Mouse (Mus musculus) kidney, adult 2 months (tissue): ENCODE results near the gene Spns1. TPM values are rescaled to one million over a fixed set of nuclear protein-coding genes. Genes with fewer than 3 reads are reported as not detected.

Experiments
- DNase-seq: peaks from one replicate; pipeline ENCODE4 v3.0.0; 2021
- H3K27ac ChIP-seq: fragments of 200-500 bp; 2 replicates; pipeline ENCODE4 v1.5.1; 2012; ENCODE audit warnings: low read depth, low read length, control low read depth, inconsistent platforms; ENCODE audit not compliant: insufficient read depth
- H3K27me3 ChIP-seq: fragments of 200-500 bp; replicated peaks from 2 replicates; pipeline ENCODE4 v1.6.1; 2012; ENCODE audit warnings: mild to moderate bottlenecking, moderate library complexity, low read length, inconsistent platforms; ENCODE audit not compliant: control insufficient read depth, insufficient read depth
- H3K36me3 ChIP-seq: fragments of 200-500 bp; 2 replicates; pipeline ENCODE4 v1.6.1; 2012; ENCODE audit warnings: mild to moderate bottlenecking, moderate library complexity, low read length, inconsistent platforms; ENCODE audit not compliant: control insufficient read depth, insufficient read depth
- H3K4me1 ChIP-seq: fragments of 200-500 bp; 2 replicates; pipeline ENCODE4 v1.6.1; 2011; ENCODE audit warnings: low read length; ENCODE audit not compliant: control insufficient read depth, insufficient read depth
- H3K4me3 ChIP-seq: fragments of 200-500 bp; 2 replicates; pipeline ENCODE4 v1.5.1; 2011; ENCODE audit warnings: mild to moderate bottlenecking, low read depth, low read length, control low read depth; ENCODE audit not compliant: insufficient read depth
- CTCF ChIP-seq: fragments of 200-500 bp; conservative IDR thresholded peaks from 2 replicates; pipeline ENCODE4 v1.5.1; 2011; ENCODE audit warnings: low read depth, mild to moderate bottlenecking, control low read depth, low read length, moderate library complexity, mixed read lengths; ENCODE audit not compliant: insufficient read depth, insufficient read length
- POLR2A ChIP-seq: fragments of 200-500 bp; IDR thresholded peaks from one replicate; pipeline ENCODE4 v1.6.1; 2011; ENCODE audit warnings: low read depth, low read length, control low read depth
- WGBS: fragments of 180-500 bp; shearing (Covaris S2); methylation state at CpG from one replicate; pipeline ENCODE4 v1.1.7; 2018; 5-methylcytosine and 5-hydroxymethylcytosine counted together
- polyA plus RNA-seq: library from polyadenylated mRNA; depleted of rRNA; stranded (reverse); fragments of >200 nt; gene quantifications from 2 replicates; pipeline ENCODE4 v1.2.3, GENCODE M21; 2012

Spns1 gene
- polyA plus RNA-seq, 1 experiment: 102 TPM

DNA sequence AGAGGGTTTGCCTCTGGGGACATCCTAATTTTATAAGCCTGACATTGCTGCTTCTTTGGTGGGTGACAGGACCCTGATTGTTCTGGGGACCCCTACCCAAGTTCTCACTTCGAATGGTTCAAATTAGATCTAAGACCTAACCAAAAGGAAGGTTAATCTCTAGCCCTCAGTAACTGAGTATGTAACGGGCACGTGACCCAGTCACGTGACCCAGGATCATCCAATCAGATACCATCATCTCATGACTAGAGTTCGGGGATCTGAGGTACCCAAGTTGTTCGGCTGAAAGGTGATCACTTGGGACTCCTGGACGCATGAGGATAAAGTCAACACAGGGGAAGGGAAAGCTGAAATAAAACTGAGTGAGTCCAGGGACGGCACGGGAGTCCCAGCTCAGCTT, 4.2 kb downstream of the Spns1 start:
- WGBS: 83% methylated on average over 9 of the region's 9 CpGs
- H3K36me3 ChIP-seq: peaks cover 1% of the 10 kb centered on the region; the same call in 1 of the 2 replicates

DNA sequence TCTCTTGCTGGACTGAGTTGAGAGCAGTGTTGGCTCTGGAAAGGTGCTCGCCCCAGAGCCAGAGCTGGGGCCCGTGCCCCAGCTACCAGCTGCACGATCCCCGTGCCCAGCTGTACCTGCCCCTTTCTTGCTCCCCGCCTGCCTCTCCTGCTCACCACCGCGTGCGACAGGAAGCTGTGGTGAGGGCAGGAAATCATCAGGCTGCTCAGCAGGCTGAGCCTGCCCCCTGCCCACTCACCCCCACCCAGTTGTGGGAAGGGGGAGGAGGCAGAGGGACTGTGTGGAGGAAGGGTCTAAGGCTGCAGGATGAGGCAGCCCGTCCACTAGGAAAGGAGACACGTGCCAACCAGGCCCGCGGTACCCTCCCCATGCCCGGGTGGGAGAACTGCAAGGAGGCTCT, 7.9 kb downstream of the Spns1 start, which contains the start of gene Lat:
Gene Lat, minus strand, starts transcription at position 178 of the 400 bp plus-strand sequence.
- Histone ChIP-seq H3K4me1 (no peaks in the 10 kb centered on the region), H3K4me3 (no peak within 1 kb of the TSS), H3K27ac (no peak within 1 kb of the TSS), H3K27me3 (no peaks in the 10 kb centered on the region), H3K36me3 (peaks cover 1% of the 10 kb centered on the region; the same call in 1 of the 2 replicates)
- no peak for DNase-seq
- no peak for TF ChIP-seq CTCF
- TF ChIP-seq POLR2A: no peak
- WGBS: 61% methylated on average over 13 of the region's 13 CpGs

More for the DNA sequence above, 4.2 kb downstream of the Spns1 start:
- TF ChIP-seq CTCF (no peak), POLR2A (no peak)
- no peak for DNase-seq
- Histone ChIP-seq H3K27me3 (no peaks in the 10 kb centered on the region), H3K27ac (no peak overlapping the region), H3K4me3 (no peak overlapping the region), H3K4me1 (peaks cover 12% of the 10 kb centered on the region; the same call in 1 of the 2 replicates)

GRCm38 (mm10) chr7:126368367-126368766, 8.9 kb downstream of the Spns1 start:
- TF ChIP-seq CTCF (no peak), POLR2A (no peak)
- Histone ChIP-seq H3K36me3 (peaks cover 1% of the 10 kb centered on the region; the same call in 1 of the 2 replicates), H3K4me3 (no peak overlapping the region), H3K27ac (no peak overlapping the region), H3K4me1 (no peaks in the 10 kb centered on the region), H3K27me3 (no peaks in the 10 kb centered on the region)
- 85% methylated on average over 8 of the region's 8 CpGs for WGBS
- DNase-seq: no peak

DNA sequence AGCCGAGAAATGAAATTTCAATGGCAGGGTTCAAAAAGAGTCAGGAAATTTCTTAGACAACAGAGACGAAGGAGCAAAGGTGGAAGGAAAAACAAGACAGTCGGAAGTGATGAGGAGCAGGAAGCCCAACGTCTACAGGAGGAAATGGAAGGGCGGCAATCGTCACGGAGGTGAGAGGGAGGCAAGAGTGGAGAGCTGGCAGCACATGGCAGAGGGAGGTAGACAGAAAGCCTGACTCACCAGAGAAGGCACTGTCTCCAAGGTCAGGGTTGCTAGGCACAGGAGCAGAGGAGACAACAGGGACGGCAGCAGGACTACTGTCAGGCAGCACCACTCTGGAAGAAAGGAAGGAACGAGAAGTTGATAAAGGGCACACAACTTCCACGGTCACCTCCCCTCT, 9.6 kb downstream of the Spns1 start:
- Histone ChIP-seq H3K36me3 (peaks cover under 1% of the 10 kb centered on the region; the same call in 1 of the 2 replicates), H3K4me1 (no peaks in the 10 kb centered on the region), H3K4me3 (no peak overlapping the region), H3K27me3 (no peaks in the 10 kb centered on the region), H3K27ac (no peak overlapping the region)
- no peak for TF ChIP-seq CTCF
- no peak for TF ChIP-seq POLR2A
- DNase-seq: no peak
- WGBS: 73% methylated on average over 10 of the region's 10 CpGs

DNA sequence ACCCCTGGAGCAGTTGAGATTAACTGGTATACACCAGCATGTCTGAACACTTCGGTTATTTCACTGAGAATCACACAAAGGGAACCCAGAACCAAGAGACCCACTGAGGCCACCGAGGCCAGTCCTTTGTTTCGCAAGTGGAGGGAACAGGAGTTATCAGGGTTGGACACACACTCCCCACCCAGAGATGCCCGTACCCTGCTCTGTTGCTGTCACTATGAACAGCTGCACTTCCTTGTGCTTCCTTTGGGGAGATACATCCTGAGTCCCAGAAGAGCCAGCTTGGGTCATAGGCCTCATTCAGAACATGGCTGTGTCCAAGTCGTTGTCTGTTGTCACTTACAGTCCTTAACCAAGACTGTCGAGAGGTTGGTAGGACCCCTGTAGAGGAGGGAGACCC, 14.2 kb downstream of the Spns1 start:
- 85% methylated on average over 6 of the region's 6 CpGs for WGBS
- Histone ChIP-seq H3K4me1 (no peaks in the 10 kb centered on the region), H3K36me3 (no peaks in the 10 kb centered on the region), H3K4me3 (no peak overlapping the region), H3K27ac (no peak overlapping the region), H3K27me3 (no peaks in the 10 kb centered on the region)
- no peak for DNase-seq
- TF ChIP-seq CTCF (no peak), POLR2A (no peak)

GRCm38 (mm10) chr7:126359049-126359448, 18.2 kb downstream of the Spns1 start:
- WGBS: 71% methylated on average over 13 of the region's 13 CpGs
- no peak for DNase-seq
- TF ChIP-seq POLR2A: no peak
- TF ChIP-seq CTCF: no peak

DNA sequence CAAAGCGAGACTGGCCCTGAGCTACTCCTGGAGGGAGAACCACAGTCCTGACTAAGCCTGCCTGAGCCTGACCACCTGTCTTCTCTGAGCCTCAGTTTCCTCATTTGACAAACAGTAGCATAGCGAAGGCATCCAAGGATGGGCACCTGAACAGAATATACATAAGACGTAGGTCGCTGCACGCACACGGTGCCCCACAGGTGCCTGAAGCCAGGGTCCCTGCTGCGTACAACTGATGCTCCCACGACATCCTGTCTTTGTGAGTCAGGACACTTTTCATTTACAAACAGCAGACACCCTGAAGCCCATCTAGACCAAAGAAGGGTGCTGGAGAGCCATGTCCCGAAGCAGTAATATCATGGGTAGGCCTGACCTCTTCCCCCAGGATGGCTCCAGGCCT, 18.8 kb downstream of the Spns1 start:
- Histone ChIP-seq H3K4me1 (no peaks in the 10 kb centered on the region), H3K27ac (no peak overlapping the region), H3K36me3 (no peaks in the 10 kb centered on the region), H3K27me3 (no peaks in the 10 kb centered on the region), H3K4me3 (no peak overlapping the region)
- 92% methylated on average over 9 of the region's 9 CpGs for WGBS
- no peak for DNase-seq
- TF ChIP-seq CTCF (no peak), POLR2A (no peak)

More at GRCm38 (mm10) chr7:126359049-126359448, 18.2 kb downstream of the Spns1 start:
- Histone ChIP-seq H3K27ac (no peak overlapping the region), H3K4me1 (no peaks in the 10 kb centered on the region), H3K27me3 (no peaks in the 10 kb centered on the region), H3K4me3 (no peak overlapping the region), H3K36me3 (no peaks in the 10 kb centered on the region)

- Histone ChIP-seq H3K27me3 (no peaks in the 10 kb centered on the region), H3K4me1 (no peaks in the 10 kb centered on the region), H3K36me3 (no peaks in the 10 kb centered on the region), H3K4me3 (no peak overlapping the region), H3K27ac (no peak overlapping the region)
- TF ChIP-seq POLR2A (no peak), CTCF (no peak)
- 85% methylated on average over 6 of the region's 6 CpGs for WGBS
- DNase-seq: no peak
Observed at GRCm38 (mm10) chr7:126357838-126358237, 19.4 kb downstream of the Spns1 start.
